Mouse (Mus musculus) cerebellum, adult 11 months (tissue): ENCODE measurements at regions not wholly inside any gene's neighbourhood (a gene's known extent, or its start where the extent isn't known, plus 50 kb on each side); places are given as distances from the start of the nearest gene placed in this dataset.
A peak's percentile ranks its signal among the peaks of the same experiment; 100 is the strongest.

Source experiments
- DNase-seq: peaks from one replicate; pipeline ENCODE4 v3.0.0; 2022

- DNase-seq: no peak
Measured at GRCm38 (mm10) chr2:51822976-51823375, 112.0 kb downstream of the Rbm43 start.

DNA sequence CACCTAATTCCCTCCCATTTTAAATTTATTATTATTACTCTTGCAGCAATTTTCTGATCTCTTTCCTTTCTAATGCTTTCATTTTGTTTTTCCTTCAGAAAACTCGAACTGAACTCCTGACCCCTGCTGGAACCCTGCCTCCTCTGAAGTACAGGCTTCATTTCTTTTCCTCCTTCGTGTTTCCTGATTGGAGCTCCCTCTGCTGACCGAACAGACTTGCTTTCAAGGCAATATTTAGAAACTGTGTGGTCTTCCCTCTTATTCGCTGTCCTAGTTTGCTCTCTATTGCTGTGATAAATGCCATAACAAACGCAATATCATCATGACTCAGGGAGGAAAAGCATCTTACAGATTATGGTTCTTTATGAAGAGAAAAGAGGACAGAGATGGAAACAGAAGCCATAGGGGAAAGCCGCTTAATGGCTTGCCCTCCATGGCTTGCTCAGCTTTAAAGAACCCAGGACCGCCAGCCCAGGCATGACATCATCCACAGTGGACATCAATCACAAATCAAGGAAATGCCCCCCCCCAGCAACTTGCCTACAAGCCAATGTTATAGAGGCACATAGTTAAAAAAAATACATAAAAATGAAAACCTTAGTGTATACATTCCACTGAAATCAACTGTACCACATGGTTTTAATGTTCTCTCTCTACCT is 104.5 kb downstream of the Rbm43 start:
- peak; percentile 3 for DNase-seq

GRCm38 (mm10) chr2:51830965-51831720 is 103.8 kb downstream of the Rbm43 start:
- no peak for DNase-seq

GRCm38 (mm10) chr2:51837864-51838263 is 97.1 kb downstream of the Rbm43 start:
- no peak for DNase-seq

DNA sequence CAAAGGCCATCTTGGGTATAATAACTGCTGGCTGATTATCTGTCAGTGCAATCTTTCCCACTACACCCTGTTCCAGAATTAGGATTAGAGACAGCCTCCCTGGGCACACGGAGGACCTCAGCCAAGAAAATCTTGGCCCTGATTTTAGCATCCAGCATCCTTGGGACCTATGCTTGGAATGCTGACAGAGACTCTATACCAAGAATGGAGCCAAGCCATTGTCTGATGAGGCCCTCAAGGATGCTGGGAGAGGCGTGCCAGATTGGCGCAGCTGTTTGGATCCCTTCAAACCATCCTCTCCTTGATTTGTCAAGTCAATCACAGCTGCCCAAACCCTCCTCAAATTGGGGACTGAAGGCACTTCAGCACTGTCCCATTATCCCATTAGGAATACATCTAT is 94.2 kb downstream of the Rbm43 start:
- peak; percentile 2 for DNase-seq

GRCm38 (mm10) chr2:51844831-51845230 is 90.1 kb downstream of the Rbm43 start:
- no peak for DNase-seq

GRCm38 (mm10) chr2:51847556-51847955 is 87.4 kb downstream of the Rbm43 start:
- no peak for DNase-seq

DNA sequence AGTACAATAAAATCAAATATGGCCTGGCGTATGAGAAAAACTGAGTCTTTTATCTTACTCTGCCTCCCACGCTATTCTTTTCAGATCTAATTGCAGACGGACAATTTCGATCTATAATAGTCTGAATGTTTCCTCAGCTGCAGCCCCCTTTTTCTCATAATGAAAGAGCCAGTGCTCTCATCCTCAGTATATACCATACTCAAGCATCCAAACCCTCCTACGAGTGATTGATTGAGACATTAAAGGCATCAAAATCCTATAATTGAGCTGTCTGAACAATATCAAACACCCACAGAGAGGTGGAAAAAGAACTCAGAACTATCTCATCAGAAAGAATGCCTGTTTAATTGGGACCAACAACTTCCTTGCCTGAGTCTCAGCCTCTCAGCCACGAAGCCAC is 87.0 kb downstream of the Rbm43 start:
- DNase-seq: no peak

DNA sequence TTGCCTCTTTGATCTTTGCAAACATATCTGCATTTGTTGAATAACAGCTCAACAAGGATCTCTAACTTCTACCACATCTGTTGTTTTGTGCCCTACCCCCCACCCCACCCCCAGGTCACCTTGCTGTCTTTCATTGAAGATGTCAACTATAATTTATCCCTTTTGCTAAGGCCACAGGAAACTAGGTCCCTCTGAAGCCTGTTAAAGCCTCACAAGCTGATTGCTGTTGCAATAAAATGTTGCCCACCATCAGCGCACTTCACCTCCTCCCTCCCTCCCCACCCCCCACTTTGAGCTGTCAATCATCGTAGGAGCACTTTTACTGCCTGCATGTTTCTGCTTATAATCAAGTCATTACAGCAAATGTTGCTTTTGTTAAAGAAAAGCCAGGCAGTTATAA is 86.5 kb downstream of the Rbm43 start:
- DNase-seq: no peak

- no peak for DNase-seq
Measured at GRCm38 (mm10) chr2:51850581-51850980, 84.4 kb downstream of the Rbm43 start.

- no peak for DNase-seq
Measured at GRCm38 (mm10) chr2:51851711-51852110, 83.3 kb downstream of the Rbm43 start.

GRCm38 (mm10) chr2:51857226-51857625 is 77.7 kb downstream of the Rbm43 start:
- no peak for DNase-seq

GRCm38 (mm10) chr2:51866045-51866444 is 68.9 kb downstream of the Rbm43 start:
- no peak for DNase-seq

GRCm38 (mm10) chr2:51868878-51869510 is 66.0 kb downstream of the Rbm43 start:
- no peak for DNase-seq

- DNase-seq: no peak
Measured at GRCm38 (mm10) chr2:51871571-51871970, 63.4 kb downstream of the Rbm43 start.
